Mouse (Mus musculus): ENCODE measurements around the gene Gm8126. TPM values are rescaled to one million over a fixed set of nuclear protein-coding genes. Genes with fewer than 3 reads are reported as not detected.
"Not testable (repeated sequence)": the region's sequence is repeated elsewhere in the genome, so short reads cannot be mapped to it uniquely, and the experiment has no call there.

Gm8126 gene
- not detected in 2 replicates for polyA plus RNA-seq (2012; rRNA removed)
- polyA plus RNA-seq (2014; fragmentation: Nextera tagmentation; extraction: Ambion mirVana), result not detected in 2 replicates

- not testable (repeated sequence) for H3K36me3 ChIP-seq (replicated peaks; ENCODE audit: control insufficient read depth, insufficient read depth, low read depth); DNase-seq (ENCODE audit: low read depth in 3 of 3, low spot score in 3 of 3); H3K27me3 ChIP-seq (ENCODE audit: control insufficient read depth, insufficient read depth, low read length); ATAC-seq (ENCODE audit: insufficient read depth); H3K4me2 ChIP-seq (ENCODE audit: low read depth); H3K9me3 ChIP-seq (ENCODE audit: control insufficient read depth, low read length); H3K4me3 ChIP-seq (ENCODE audit: insufficient read depth in 1 of 2, low read depth in 2 of 2, low read length in 2 of 2); H3K27ac ChIP-seq; H3K4me1 ChIP-seq (replicated peaks; ENCODE audit: control insufficient read depth in 2 of 2, insufficient read depth in 2 of 2, low read length in 1 of 2); H3K9ac ChIP-seq (replicated peaks)
- 76% methylated on average over 2 of the region's 4 CpGs for WGBS (ENCODE audit: insufficient replicate concordance)
Observed at GRCm38 (mm10) chr14:43258349-43258748, at the start of gene Gm8126. Gm8126 (plus strand) TSS chr14:43258649.

GRCm38 (mm10) chr14:43235204-43235603, 23.2 kb upstream of the Gm8126 start, which contains the start of gene Gm8122:
Gm8122 (minus strand) TSS chr14:43235304.
- 74% methylated on average over 3 of the region's 4 CpGs for WGBS (ENCODE audit: insufficient replicate concordance)

GRCm38 (mm10) chr14:43237769-43238168, 20.7 kb upstream of the Gm8126 start:
- not testable (repeated sequence) for H3K36me3 ChIP-seq (replicated peaks; ENCODE audit: control insufficient read depth, insufficient read depth, low read depth); H3K9ac ChIP-seq (replicated peaks); DNase-seq (ENCODE audit: low read depth in 3 of 3, low spot score in 3 of 3); ATAC-seq (ENCODE audit: insufficient read depth); H3K4me2 ChIP-seq (ENCODE audit: low read depth); H3K9me3 ChIP-seq (ENCODE audit: control insufficient read depth, low read length); H3K27ac ChIP-seq; H3K4me3 ChIP-seq (ENCODE audit: insufficient read depth in 1 of 2, low read depth in 2 of 2, low read length in 2 of 2); H3K4me1 ChIP-seq (replicated peaks; ENCODE audit: control insufficient read depth in 2 of 2, insufficient read depth in 2 of 2, low read length in 1 of 2); H3K27me3 ChIP-seq (ENCODE audit: control insufficient read depth, insufficient read depth, low read length)

More at GRCm38 (mm10) chr14:43235204-43235603, 23.2 kb upstream of the Gm8126 start, which contains the start of gene Gm8122:
- not testable (repeated sequence) for DNase-seq (ENCODE audit: low read depth in 3 of 3, low spot score in 3 of 3); H3K4me2 ChIP-seq (ENCODE audit: low read depth); H3K36me3 ChIP-seq (replicated peaks; ENCODE audit: control insufficient read depth, insufficient read depth, low read depth); H3K27me3 ChIP-seq (ENCODE audit: control insufficient read depth, insufficient read depth, low read length); H3K4me1 ChIP-seq (replicated peaks; ENCODE audit: control insufficient read depth in 2 of 2, insufficient read depth in 2 of 2, low read length in 1 of 2); H3K27ac ChIP-seq; H3K4me3 ChIP-seq (ENCODE audit: insufficient read depth in 1 of 2, low read depth in 2 of 2, low read length in 2 of 2); H3K9me3 ChIP-seq (ENCODE audit: control insufficient read depth, low read length); ATAC-seq (ENCODE audit: insufficient read depth); H3K9ac ChIP-seq (replicated peaks)

- not testable (repeated sequence) for H3K4me2 ChIP-seq (ENCODE audit: low read depth); H3K4me3 ChIP-seq (ENCODE audit: insufficient read depth in 1 of 2, low read depth in 2 of 2, low read length in 2 of 2); H3K27me3 ChIP-seq (ENCODE audit: control insufficient read depth, insufficient read depth, low read length); H3K36me3 ChIP-seq (replicated peaks; ENCODE audit: control insufficient read depth, insufficient read depth, low read depth); ATAC-seq (ENCODE audit: insufficient read depth); H3K9me3 ChIP-seq (ENCODE audit: control insufficient read depth, low read length); DNase-seq (ENCODE audit: low read depth in 3 of 3, low spot score in 3 of 3); H3K9ac ChIP-seq (replicated peaks); H3K4me1 ChIP-seq (replicated peaks; ENCODE audit: control insufficient read depth in 2 of 2, insufficient read depth in 2 of 2, low read length in 1 of 2); H3K27ac ChIP-seq
- WGBS (ENCODE audit: insufficient replicate concordance), result 20% methylated on average over 10 of the region's 12 CpGs
Observed at GRCm38 (mm10) chr14:43249611-43250170, 8.8 kb upstream of the Gm8126 start.

GRCm38 (mm10) chr14:43250549-43251253, 7.7 kb upstream of the Gm8126 start:
- H3K27me3 ChIP-seq (ENCODE audit: control insufficient read depth, insufficient read depth, low read length); DNase-seq (ENCODE audit: low read depth in 3 of 3, low spot score in 3 of 3); H3K4me3 ChIP-seq (ENCODE audit: insufficient read depth in 1 of 2, low read depth in 2 of 2, low read length in 2 of 2); H3K9ac ChIP-seq (replicated peaks); H3K4me2 ChIP-seq (ENCODE audit: low read depth); H3K27ac ChIP-seq; H3K4me1 ChIP-seq (replicated peaks; ENCODE audit: control insufficient read depth in 2 of 2, insufficient read depth in 2 of 2, low read length in 1 of 2); H3K36me3 ChIP-seq (replicated peaks; ENCODE audit: control insufficient read depth, insufficient read depth, low read depth); ATAC-seq (ENCODE audit: insufficient read depth); H3K9me3 ChIP-seq (ENCODE audit: control insufficient read depth, low read length): not testable (repeated sequence)
- WGBS (ENCODE audit: insufficient replicate concordance), result 23% methylated on average over 5 of the region's 6 CpGs

- not testable (repeated sequence) for ATAC-seq (ENCODE audit: insufficient read depth); H3K9me3 ChIP-seq (ENCODE audit: control insufficient read depth, low read length); H3K4me3 ChIP-seq (ENCODE audit: insufficient read depth in 1 of 2, low read depth in 2 of 2, low read length in 2 of 2); H3K27me3 ChIP-seq (ENCODE audit: control insufficient read depth, insufficient read depth, low read length); H3K27ac ChIP-seq; H3K9ac ChIP-seq (replicated peaks); H3K36me3 ChIP-seq (replicated peaks; ENCODE audit: control insufficient read depth, insufficient read depth, low read depth); H3K4me2 ChIP-seq (ENCODE audit: low read depth); H3K4me1 ChIP-seq (replicated peaks; ENCODE audit: control insufficient read depth in 2 of 2, insufficient read depth in 2 of 2, low read length in 1 of 2); DNase-seq (ENCODE audit: low read depth in 3 of 3, low spot score in 3 of 3)
- WGBS (ENCODE audit: insufficient replicate concordance), result 33% methylated on average over 1 of the region's 1 CpGs
Observed at GRCm38 (mm10) chr14:43256511-43256910, 1.9 kb upstream of the Gm8126 start.

- not testable (repeated sequence) for H3K36me3 ChIP-seq (replicated peaks; ENCODE audit: control insufficient read depth, insufficient read depth, low read depth); H3K9ac ChIP-seq (replicated peaks); H3K4me3 ChIP-seq (ENCODE audit: insufficient read depth in 1 of 2, low read depth in 2 of 2, low read length in 2 of 2); H3K4me1 ChIP-seq (replicated peaks; ENCODE audit: control insufficient read depth in 2 of 2, insufficient read depth in 2 of 2, low read length in 1 of 2); H3K4me2 ChIP-seq (ENCODE audit: low read depth); ATAC-seq (ENCODE audit: insufficient read depth); H3K9me3 ChIP-seq (ENCODE audit: control insufficient read depth, low read length); DNase-seq (ENCODE audit: low read depth in 3 of 3, low spot score in 3 of 3); H3K27ac ChIP-seq; H3K27me3 ChIP-seq (ENCODE audit: control insufficient read depth, insufficient read depth, low read length)
- 59% methylated on average over 3 of the region's 3 CpGs for WGBS (ENCODE audit: insufficient replicate concordance)
Observed at GRCm38 (mm10) chr14:43263421-43263820, 5.0 kb downstream of the Gm8126 start.

GRCm38 (mm10) chr14:43268521-43269084, 10.2 kb downstream of the Gm8126 start:
- 18% methylated on average over 2 of the region's 2 CpGs for WGBS (ENCODE audit: insufficient replicate concordance)
- DNase-seq (ENCODE audit: low read depth in 3 of 3, low spot score in 3 of 3), result not testable (repeated sequence)

More at GRCm38 (mm10) chr14:43268521-43269084, 10.2 kb downstream of the Gm8126 start:
- H3K4me1 ChIP-seq (replicated peaks; ENCODE audit: control insufficient read depth in 2 of 2, insufficient read depth in 2 of 2, low read length in 1 of 2); H3K27me3 ChIP-seq (ENCODE audit: control insufficient read depth, insufficient read depth, low read length); H3K36me3 ChIP-seq (replicated peaks; ENCODE audit: control insufficient read depth, insufficient read depth, low read depth); H3K4me3 ChIP-seq (ENCODE audit: insufficient read depth in 1 of 2, low read depth in 2 of 2, low read length in 2 of 2); H3K4me2 ChIP-seq (ENCODE audit: low read depth); H3K27ac ChIP-seq; H3K9ac ChIP-seq (replicated peaks); H3K9me3 ChIP-seq (ENCODE audit: control insufficient read depth, low read length); ATAC-seq (ENCODE audit: insufficient read depth): not testable (repeated sequence)
